Mouse (Mus musculus): Measurements from ENCODE around the gene Ankrd53.
"Not testable (repeated sequence)": the region's sequence is repeated elsewhere in the genome, so short reads cannot be mapped to it uniquely, and the experiment has no call there.

The Ankrd53 gene

GRCm38 (mm10) chr6:83766982-83767381 lies 4.5 kb downstream of the Ankrd53 start:
- DNase-seq (ENCODE audit: low read depth, low spot score), result no peak

GRCm38 (mm10) chr6:83768485-83768884 lies 6.0 kb downstream of the Ankrd53 start:
- no peak for DNase-seq (ENCODE audit: low read depth, low spot score)

- no peak for DNase-seq (ENCODE audit: low read depth, low spot score)
These were observed 11.7 kb downstream of the Ankrd53 start for GRCm38 (mm10) chr6:83774126-83774525.

DNA sequence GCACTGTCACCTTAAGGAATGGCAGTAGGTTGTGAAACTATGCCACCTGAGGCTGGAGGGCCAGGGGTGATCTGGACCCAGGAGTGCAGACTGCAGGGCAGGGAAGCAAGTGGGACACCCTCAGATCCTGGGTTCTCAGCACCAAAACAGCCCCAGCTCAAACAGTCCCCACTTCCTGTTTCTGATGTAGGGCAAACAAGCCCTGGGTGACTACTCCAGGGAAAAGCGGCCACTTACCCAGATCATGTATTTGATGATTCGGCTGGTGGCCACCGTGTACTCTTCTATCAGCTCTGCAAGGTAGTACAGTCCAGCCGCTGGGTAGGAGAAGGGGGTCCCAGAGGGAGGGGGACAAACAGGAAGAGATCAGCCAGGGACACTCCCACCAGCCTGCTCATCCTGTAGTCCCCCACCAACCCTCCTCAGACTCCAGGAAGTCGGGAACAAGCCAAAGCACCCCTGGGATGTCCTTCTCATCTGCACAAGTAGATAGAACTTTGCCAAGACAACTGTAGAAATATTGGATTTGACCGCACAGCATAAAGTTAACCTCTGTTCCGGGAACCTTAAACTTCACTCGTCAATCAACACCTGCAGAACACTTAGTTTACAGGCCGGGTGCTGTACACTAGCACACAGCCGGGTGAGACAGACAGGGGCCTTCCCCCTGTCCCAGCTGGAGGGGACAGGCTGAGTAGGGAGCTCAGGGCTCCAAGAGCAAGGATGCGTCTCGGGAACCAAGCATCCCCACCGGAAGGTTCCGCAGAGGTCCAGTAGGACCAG lies 12.5 kb downstream of the Ankrd53 start:
- DNase-seq (ENCODE audit: low read depth, low spot score), result peak; percentile 37

DNA sequence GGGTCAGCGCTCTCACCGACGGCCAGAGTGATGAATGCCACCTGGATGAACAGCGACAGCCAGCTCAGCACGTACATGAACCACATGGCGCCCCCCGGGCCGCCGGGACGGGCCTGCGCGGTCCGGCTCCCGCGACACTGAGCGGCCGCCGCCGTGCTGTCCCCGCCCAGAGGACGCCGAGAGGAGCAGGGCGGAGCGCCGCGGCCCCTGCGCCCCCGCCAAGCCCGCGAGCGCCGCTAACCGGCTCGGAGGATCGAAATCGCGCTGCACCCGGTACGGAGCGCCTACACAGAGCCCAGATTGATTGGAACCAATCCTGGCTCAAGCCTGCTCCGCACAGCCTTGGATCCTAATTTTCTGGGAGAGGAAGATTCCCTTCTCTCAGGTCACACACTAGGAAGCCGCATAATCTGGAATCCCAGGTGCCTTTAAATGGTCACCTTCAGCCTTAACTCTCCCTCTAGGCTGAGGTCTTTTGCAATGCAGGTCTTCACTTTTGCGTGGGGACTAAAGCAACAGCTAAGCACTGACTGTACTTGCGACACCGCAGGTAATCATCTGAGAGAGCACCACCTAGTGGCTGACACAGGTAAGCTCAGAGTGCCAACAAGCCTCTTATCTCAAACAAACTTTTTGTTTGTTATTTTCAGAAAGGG lies 13.3 kb downstream of the Ankrd53 start, which contains the start of gene Tex261:
Gene Tex261, minus strand, starts transcription at position 176 of the 656 bp plus-strand sequence.
- DNase-seq (ENCODE audit: low read depth, low spot score), result peak; percentile 95

DNA sequence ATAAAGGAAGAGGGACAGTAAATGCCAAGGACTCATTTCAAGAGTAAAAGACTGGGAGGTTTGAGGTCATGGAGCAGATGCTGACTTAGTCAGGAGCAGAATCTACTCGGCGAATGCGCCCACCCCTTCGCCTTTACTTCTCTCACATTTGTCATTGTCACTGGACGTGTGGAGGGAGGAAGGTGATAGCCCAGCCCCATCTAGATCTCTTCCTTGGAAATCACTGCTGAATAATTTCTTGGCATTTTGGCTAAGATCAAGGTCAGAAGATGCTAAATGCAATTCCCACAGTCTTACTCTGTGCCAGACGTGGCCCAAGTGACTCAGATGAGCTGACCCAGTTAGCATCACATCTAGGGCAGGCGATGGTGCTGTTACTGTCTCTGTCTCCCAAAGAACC lies 15.9 kb downstream of the Ankrd53 start:
- DNase-seq (ENCODE audit: low read depth, low spot score), result no peak

- DNase-seq (ENCODE audit: low read depth, low spot score), result peak; percentile 65
These were observed 16.6 kb downstream of the Ankrd53 start for GRCm38 (mm10) chr6:83779026-83779425.

DNA sequence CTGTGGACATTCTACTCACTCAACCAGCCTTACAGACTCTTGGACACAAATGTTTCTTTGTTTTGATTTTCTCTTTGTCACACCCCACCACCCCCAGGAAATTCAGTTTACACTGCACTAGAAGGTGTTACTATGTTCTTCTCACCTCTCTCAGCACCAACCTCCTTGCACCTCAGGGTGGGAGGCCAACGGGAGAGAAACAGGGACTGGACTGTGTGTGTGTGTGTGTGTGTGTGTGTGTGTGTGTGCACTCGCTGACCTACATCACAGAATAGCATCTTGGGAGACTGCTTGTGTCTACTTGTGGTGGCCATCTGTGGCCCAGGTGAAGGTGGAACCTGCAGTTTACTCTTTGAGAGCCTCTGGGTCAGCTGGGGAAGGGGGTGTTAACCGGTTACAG lies 24.0 kb downstream of the Ankrd53 start:
- DNase-seq (ENCODE audit: low read depth, low spot score), result no peak

DNA sequence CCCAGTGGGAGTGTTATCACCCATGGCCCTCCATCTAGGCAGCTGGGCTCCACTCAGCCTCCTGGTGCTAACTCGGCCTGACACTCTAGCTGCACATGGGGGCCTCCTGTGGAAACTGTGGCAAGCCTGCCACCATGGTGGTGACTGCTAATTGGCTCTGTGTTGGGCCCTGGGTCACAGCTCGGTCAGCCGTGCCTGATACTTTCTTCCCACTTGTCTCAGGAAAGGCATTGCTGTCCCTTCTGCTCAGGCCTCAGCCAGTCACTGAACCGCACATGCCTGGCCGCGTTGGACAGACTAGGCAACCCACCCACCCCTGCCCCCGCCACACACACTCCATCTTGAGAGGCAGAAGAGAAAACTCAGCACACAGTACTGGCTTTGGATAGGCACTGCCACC lies 26.1 kb downstream of the Ankrd53 start:
- no peak for DNase-seq (ENCODE audit: low read depth, low spot score)

DNA sequence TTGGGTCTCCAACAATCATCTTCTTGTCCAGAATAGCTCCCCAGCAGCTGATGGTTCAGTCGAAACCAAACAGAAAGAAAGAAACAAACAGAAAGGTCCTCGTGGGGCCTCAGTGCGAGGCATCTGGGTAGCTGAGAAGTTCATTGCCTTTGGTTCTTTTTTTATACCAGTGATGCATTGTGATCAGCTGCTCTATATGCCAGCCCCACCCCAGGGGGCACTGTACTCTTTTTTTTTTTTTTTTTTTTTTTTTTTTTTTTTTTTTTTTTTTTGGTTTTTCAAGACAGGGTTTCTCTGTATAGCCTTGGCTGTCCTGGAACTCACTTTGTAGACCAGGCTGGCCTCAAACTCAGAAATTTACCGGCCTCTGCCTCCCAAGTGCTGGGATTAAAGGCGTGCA lies 28.1 kb downstream of the Ankrd53 start:
- not testable (repeated sequence) for DNase-seq (ENCODE audit: low read depth, low spot score)

GRCm38 (mm10) chr6:83791251-83791890 lies 28.9 kb downstream of the Ankrd53 start:
- peak; percentile 30 for DNase-seq (ENCODE audit: low read depth, low spot score)

GRCm38 (mm10) chr6:83794760-83795296 lies 32.4 kb downstream of the Ankrd53 start, which contains the start of gene Nagk:
Gene Nagk (plus strand): TSS chr6:83794982.
- peak; percentile 98 for DNase-seq (ENCODE audit: low read depth, low spot score)

GRCm38 (mm10) chr6:83795492-83795900 lies 33.1 kb downstream of the Ankrd53 start:
- peak; percentile 65 for DNase-seq (ENCODE audit: low read depth, low spot score)

GRCm38 (mm10) chr6:83796686-83797085 lies 34.2 kb downstream of the Ankrd53 start:
- DNase-seq (ENCODE audit: low read depth, low spot score), result no peak

- no peak for DNase-seq (ENCODE audit: low read depth, low spot score)
These were observed 39.6 kb downstream of the Ankrd53 start for GRCm38 (mm10) chr6:83802033-83802432.

GRCm38 (mm10) chr6:83802846-83803245 lies 40.4 kb downstream of the Ankrd53 start:
- DNase-seq (ENCODE audit: low read depth, low spot score), result no peak

DNA sequence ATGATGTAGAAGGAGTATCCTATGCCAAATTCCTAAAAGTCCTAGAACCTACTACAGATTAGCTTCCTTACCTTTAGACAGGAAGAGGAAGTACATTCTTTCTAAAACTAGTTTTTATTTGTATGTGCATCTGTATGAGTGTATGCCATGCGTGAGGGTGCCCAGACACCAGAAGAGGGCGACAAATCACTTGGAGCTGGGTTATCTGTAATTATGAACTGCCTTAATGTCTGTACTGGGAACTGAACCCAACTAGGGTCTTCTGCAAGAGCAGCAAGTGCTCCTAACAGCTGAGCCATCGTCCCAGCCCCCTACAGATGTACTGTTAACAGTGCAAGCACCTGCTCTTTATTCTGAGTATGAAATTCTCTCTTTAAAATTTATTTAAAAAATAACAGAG lies 53.4 kb downstream of the Ankrd53 start:
- peak; percentile 50 for DNase-seq (ENCODE audit: low read depth, low spot score)

Measured in ZHBTc4 (cell line).